Mouse (Mus musculus) spleen, embryonic (tissue): ENCODE data around the gene Neb.

Experiments
- CTCF ChIA-PET: fragments of 350-600 bp; sonication (Branson Sonifier 250); formaldehyde crosslinking; loops from one replicate; lab custom pipeline; 2022; lab: Charles Lee

Neb gene

DNA sequence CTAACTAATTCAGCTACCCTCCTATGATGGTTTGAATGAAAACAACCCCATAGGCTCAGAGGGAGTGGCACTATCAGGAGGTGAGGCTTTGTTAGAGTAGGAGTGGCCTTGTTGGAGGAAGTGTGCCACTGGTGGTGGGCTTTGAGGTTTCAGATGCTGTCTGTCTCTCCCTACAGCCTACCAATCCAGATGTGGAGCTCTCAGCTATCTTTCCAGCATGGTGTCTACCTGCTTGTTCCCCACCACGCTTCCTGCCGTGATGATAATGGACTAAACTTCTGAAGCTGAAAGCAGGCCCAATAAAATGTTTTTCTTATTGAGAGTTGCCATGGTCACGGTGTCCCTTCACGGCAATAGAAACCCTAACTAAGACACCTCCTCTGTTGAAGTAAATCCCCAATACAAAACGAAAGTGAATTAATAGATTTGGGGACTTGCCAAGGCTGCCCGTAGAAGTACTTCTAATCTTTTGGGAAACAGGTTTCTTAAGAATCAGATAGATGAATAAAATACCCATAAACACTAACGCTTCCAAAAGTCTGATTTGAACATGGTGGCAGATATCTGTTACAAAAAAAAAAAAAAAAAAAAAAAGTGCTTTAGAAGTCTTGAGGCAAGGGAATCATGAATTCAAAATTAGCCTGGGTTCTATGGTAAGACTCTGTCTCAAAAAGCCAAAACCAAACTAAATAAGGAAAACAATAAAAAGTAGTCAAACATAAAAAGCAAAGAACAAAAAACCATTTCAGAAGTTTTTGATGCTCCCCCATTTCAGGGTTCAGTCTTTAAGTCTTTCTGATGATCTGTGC lies 63.1 kb downstream of the Neb start:
- CTCF ChIA-PET = no interaction called here

DNA sequence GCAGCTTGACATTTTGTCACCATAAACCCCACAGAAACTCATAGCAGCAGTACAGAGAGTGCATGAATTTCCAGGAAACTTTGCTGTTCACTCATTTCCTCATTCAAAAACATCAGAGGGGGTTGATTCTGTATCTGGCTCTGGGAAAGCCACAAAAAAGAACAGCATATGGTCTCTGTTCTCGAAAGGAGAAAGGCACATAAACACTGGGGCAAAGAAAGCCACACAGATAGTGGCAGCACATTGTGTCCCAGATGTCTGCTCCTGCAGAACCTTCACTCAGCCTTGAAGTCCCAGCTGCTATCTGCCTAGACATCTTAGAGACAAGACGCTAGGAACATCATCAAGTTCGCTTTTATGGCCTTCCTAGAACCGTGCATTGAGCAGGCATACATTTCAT lies 67.5 kb downstream of the Neb start:
- CTCF ChIA-PET = no interaction called here

DNA sequence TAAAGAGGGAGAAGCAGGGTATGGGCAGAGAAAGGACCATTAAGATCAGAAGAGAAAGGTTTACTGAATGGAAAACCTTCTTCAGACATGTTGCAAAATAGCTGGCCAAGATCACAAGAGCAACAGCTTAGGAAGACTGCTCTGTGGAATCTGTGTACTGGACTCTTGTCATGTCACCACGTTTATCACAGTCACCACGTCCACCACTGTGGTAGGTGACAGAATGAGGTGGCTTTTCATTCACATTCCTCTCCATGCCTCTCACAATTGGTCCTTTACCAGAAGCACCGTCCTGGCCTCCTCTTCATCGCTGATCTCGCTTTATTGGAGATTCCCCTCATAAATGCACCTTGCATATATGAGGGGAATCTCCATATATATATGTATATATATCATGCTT lies 71.6 kb downstream of the Neb start:
- CTCF ChIA-PET = no interaction called here

DNA sequence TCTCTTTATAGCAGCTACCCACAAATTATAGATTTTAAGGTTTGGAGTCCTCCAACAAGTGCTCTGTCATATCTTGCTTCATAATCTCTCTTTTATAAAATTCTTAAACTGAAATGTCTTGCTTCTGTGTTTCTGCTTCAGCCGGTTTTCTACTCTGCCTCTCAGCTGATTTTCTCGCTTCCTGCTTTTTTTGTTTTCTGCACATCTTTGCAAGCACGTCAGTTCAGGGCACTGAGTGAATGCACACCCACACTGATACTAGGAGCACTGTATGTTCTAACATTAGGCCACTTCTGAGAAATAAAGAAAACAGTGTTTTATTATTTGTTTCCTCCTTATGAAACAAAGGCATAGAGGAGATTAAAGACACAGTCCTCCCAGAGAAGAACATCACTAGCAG lies 73.7 kb downstream of the Neb start:
- CTCF ChIA-PET = no interaction called here

DNA sequence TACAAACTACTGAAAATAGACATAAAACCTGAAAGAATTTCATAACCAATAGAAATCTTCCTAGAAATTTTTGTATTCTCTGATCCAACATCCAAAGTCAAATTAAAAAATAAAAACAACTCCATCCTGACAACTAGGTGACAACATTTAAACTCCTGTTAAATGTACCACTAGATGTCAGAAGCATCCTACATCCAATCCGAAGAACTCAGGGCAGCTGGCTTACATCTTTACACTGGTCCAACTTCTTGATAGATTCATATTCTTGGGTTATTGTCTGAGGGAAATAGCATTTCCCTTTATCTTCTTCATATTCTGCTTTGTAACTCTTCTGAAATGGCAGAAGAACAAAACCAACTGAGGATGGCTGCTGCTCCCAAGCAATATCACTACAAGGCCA lies 74.9 kb downstream of the Neb start:
- CTCF ChIA-PET = no interaction called here

DNA sequence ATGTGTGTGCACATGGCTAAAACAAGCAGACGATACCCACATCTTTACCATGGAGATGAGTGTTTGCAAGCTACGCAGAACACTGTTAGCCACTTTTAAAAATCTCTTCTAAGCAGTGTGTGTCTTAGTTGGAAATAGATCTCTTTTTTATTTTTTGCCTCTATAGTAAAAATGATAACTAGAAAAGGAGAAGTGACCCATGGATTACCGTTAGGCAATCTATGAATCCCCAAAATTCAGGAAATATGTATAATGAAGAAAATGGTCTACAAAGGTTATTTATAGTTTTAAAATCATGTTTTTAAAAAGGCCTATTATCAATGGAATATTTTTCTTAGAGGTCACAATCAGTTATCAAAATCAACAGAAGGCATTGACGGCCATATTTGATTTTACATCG lies 80.3 kb downstream of the Neb start:
- CTCF ChIA-PET = no interaction called here

DNA sequence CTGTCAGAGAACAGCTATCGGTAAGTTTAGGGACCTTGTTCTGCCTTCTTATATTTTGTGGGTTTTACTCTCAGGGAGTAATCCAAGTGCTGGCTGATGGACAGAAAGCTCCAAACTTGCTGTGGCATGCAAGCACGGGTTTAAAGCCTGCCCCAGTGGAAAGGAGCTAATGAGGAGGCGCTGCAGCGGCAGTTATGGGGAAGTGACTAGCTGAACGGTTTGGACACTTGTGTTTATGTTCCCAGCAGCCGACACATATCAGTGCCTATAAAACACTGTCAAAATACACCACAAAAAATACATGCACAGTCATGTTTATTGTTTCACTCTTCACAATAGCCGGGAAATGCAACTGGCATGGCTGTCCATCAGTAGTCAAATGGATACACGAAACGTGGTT lies 81.5 kb downstream of the Neb start:
- CTCF ChIA-PET = no interaction called here

DNA sequence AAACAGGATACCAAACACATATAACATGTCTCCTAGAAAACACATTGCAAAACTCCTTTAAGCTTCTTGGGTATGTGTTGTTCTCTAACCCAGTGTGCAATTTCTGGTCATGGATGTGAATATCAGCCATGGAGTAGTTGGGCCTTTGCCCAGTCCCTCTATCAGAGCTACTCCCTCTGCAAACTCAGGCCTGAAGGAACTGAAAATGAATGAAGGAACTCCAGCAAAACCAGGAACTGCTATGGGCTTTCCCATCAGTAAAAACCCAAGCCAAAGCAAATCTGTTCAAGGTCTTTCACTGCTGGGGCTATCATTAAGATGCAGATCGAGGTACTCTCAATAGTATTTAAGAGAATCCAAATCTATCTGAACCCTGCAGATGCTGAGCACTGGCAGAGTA lies 90.8 kb downstream of the Neb start:
- CTCF ChIA-PET = interaction anchor here (0.6 kb wide), 1 partner anchor 780 kb away, joined by 8 read pairs; no protein-coding TSS in a partner anchor

DNA sequence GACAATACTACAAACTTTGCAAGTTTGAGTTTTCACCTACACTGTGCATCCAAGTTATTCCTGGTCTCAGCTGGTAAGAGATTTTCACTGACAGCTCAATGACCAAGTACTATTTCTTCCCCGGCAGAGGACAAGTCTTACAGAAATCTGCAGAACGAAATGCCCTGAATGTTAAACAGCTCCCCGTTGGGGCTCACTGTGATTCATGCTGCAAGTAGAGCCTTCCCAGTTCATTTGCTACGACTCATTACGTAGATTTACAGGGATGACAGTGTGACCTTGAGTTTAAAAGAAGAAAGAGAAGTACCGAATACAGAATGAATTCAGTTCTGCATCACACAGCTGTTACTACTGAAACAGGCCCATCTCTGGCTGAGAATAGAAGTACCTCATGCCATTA lies 91.9 kb downstream of the Neb start:
- CTCF ChIA-PET = interaction anchor here (0.6 kb wide), 1 partner anchor 456 kb away, joined by 3 read pairs; no protein-coding TSS in a partner anchor

DNA sequence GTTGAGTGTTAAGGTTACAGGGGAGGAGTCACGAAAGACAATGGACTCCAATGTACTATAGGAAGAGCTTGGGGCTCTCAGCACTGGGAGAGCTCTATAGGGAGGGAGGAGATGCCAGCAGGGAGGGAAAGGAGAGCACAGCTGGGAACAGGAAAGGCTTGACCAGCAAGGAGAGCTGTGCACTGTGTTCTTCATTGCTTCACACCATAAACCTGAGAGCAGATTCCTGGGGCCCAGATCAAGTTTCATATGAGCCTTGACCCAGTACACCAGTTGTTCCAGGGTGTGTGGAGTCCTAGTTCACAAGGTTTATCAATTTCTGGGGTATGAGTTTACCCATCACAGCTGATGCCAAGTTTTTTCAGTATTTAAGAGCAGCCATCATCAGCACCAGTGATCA lies 106.1 kb downstream of the Neb start:
- CTCF ChIA-PET = no interaction called here

DNA sequence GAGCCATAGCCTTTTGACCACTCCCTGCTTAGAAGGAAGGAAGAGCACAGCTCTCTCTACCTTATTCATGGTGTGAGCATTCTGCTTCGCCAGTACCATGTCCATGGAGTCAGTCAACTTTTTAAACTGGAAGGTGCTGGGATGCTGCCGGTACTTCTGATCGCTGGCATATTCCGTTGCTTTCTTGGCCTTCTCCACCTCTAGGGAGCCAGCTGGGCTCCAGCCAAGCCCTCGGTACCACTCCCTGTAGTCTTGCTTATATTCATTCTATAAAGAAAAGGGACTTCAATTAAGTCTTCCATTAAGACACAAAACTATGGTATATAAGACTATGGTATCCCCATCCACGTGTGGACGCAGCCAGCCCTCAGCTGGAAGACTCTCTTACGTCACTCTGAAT lies 107.4 kb downstream of the Neb start:
- CTCF ChIA-PET = no interaction called here

DNA sequence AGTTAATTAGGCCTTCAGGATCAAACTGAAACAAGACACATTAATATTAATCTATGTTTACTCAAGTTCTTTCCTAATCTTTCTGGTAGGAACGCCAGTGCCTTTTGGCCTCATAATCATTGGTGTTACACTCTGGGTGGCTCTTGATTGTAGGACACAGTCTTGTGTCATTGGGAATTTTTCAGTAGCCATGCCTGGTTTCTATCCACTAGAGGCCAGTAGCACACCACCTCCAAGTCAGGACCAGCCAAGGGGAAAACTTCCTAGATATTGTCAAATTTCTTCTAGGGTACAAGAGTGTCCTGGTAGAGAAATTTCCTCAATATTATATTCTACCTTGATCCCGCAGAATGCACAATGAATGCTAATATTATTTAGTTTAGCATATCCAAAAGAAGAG lies 116.1 kb downstream of the Neb start:
- CTCF ChIA-PET = interaction anchor here (0.6 kb wide), 1 partner anchor 150 kb away, joined by 4 read pairs; no protein-coding TSS in a partner anchor

DNA sequence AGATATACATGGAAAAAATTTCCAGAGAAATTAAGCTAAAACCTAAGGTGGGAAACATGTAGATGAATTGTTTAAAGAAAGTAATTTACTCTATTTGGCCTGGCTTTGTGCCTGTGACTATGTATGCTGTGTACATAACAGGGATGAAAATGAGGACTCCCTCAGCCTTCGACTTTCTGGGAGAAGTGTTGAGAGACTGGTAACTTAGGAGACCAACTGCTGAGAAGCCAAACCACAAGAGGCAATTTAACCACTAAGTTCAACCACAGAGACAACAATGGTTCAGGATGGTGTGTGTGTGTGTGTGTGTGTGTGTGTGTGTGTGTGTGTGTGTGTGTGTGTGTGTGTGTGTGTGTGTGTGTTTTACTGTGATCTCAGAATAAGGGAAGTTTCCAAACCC lies 126.2 kb downstream of the Neb start:
- CTCF ChIA-PET = no interaction called here

DNA sequence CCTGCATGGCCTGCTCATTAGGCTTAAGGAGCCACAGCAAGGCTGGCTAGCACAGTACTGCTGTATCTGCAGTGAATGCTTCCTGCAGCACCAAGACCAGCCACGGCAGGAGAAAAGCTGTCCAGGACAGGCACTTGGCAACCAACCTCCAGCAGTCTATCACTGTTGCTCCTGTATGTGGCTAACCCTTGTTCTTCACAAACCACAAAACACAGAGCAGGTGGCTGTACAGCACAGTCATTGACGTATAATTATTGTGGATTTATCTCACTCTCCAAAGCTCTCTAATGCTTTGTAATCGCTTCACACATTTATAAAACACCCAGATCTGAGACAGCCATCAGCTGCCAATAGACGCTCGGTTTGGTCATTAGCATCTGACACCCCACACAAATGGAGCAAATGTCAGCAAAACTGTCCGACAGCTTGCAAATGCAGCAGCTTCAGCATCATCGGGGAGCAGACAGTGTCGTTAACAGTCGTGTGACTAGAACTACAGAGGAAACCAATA lies 129.9 kb downstream of the Neb start:
- CTCF ChIA-PET = no interaction called here

DNA sequence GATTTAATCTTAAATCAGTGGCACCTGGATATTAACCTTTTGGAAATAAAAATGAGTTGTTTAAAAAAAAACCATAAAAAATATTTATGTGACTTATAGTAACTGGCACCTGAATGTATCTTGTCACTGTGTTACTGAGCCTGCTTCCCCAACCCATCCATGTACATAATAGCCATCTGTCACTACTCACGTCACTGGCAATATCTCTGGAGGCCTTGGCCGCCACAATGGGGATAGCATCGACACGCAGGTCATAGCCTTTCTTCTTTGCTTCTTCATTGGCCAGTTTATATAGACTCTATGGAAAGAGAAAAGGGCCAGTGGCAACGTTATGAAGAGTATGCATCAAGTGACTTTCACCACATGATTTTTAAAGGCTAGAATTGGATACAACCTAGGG lies 133.2 kb downstream of the Neb start:
- CTCF ChIA-PET = no interaction called here

DNA sequence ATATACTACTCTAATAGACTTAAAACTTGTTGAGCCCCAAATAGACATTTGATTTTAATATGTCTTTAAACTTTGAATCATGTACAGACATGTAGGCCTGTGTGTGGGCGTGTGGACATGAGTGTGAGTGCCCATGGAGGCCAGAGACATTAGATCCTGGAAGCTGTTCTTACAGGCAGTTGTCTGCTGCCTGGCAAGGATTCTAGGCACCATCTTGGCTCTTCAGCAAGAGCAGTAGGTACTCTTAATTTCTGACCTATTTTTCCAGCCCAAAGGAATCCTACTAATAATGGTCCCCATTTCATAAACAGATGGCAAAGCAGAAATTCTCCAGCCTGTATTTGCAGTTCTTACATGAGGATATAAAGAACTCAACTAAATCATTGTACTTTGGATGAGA lies 135.6 kb downstream of the Neb start:
- CTCF ChIA-PET = no interaction called here

DNA sequence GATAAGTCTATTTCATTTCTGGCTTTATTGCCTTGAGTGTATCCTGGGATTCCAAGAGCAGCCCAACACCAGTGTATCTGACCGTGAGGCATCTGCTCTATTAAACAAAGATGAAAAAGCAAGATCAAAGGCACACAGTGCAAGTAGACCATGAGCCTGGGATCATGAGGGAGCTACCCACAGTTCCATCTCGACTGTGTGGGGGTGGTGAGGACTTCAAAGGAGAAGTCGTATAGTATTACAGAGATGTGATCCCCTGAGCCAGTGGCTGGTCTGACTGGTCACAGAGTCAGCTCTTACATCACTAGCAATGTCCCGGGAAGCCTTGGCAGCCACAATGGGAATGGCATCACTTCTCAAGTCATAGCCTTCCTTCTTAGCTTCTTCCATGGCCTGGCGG lies 140.4 kb downstream of the Neb start:
- CTCF ChIA-PET = no interaction called here

DNA sequence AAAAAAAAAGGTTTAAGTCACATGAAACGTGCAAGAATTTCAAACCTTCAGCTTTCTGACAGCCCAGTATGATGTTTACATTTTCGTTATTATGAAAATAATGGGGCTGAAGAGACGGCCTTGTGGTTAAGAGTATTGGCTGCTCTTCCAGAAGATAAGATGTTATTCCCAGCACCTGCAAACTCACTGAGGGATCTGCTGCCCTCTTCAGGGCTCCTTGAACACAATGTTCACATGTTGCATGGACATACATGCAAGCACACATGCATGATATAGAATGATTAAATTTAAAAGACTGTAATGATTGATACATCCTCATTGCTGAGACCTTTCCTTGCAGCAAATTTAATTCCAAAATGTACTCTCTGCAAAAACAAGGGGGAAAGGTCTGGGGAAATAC lies 150.7 kb downstream of the Neb start:
- CTCF ChIA-PET = no interaction called here

DNA sequence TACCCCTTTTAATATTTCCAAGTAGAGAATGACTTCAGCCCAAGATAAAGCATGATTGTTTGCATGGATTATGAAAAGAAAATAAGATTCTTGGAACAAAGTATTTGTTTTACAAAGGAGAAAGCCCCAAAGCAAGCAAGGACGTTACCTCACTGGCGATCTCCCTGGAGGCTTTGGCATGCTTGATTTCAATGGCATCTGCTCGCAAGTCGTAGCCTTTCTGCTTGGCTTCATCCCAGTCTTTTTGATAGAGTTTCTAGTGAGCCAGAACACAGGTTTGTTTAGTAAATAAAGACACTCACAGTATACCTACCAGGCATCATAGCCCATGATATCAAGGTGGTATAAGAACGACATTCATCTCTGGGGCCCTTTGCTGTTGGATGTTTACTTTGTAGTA lies 153.9 kb downstream of the Neb start:
- CTCF ChIA-PET = no interaction called here

DNA sequence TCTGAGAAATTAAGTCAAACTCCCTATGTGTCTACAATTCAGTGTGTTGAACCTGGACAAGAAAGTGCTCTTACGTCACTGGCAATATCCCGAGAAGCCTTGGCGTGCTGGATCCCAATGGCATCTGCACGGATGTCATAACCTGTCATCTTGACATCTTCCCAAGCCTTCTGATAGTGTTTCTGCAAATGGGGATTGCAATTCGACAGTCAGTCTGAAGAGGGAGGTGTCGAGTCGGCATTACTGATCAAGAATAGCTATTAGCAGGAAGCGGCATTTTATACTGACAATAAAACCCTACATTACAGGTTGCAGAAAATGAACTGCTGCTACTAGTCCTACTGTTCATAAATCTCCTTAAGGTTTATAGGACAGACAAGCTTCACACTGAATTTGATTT lies 158.2 kb downstream of the Neb start:
- CTCF ChIA-PET = no interaction called here

DNA sequence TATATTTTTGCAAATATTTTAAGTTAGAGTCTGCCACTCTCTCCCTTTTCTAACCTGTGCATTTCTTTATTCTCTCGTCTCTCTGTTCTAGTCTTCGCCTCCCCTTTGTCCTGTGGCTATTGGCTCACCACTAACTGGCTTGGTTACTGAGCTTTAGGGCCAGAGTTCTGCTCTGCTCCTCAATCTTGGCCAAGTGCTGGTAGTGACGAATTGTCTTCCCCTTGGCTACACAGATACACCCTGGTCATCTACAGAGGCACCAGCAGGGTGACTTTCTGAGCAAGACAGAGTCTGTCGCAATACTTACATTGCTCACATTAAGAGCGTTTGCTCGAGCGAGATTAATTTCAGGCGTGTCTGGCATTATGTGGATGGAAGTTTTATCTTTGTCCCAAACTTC lies 162.3 kb downstream of the Neb start:
- CTCF ChIA-PET = no interaction called here

DNA sequence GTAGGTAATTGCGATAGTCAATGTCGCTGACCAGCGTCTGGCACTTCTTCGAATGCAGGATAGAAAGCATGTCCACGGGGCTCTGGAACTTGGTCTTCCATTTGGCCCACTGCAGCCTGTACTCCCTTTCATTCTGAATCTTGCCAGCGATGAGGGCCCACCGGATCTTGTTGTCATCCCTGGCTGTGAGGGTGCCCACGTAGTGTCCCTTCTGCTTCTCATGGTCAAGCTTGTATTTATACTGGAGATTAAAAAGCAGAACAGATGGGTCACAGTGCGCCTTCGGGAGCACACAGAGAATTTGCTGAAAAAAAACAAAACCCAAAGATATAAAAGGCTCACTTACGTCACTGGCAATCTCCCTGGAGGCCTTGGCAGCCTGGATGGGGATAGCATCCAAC lies 165.7 kb downstream of the Neb start:
- CTCF ChIA-PET = no interaction called here

DNA sequence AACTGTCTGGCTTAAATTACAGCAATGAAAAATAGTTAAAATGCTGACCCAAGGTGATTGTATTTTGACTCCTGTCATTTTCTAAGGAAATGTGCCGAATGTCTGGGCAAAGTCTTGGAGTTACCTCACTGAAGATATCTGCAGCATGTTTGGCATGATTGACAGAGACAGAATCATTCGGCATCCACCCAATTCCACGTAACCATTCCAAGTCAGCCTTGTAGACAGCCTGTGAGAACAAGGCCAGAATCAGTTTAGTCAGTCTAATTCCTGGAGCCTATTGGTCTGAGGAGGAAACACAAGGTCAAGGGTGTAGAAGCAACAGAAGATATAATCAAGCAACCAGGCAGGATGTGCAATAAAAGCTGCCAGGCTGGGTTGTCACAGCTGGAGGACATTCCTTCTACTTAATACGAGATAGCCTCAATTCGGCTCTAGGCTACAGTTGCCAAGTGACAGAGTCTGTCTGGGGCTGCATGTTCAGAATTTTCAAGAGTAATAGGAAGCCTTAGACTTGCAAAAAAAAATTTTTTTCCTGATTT lies 166.8 kb downstream of the Neb start:
- CTCF ChIA-PET = no interaction called here
